ENCODE assay signal across 11 mouse cellular contexts in genomic region chr14:60732081-60732480, GRCm38 (mm10). TPM values are rescaled to one million over a fixed set of nuclear protein-coding genes. Genes with fewer than 3 reads are reported as not detected.
A peak's percentile ranks its signal among the peaks of the same experiment; 100 is the strongest.
DNase-seq lines count a peak whose midpoint lies in the region; ATAC-seq lines count a peak whose summit lies in the region.
"Had no signal": no experiment of that assay in that cellular context is flagged by ENCODE, and none has a peak within 500 bp of the region (broad histone marks: within the 10 kb centered on the region; RNA-seq: fewer than 3 reads in every experiment).

No protein-coding gene starts in this region.

- H3K36me3 ChIP-seq in intestine, embryonic 14.5 days (ENCODE audit: control insufficient read depth, insufficient read depth, low read length) = 0 out of 2 replicates have a peak, but pooled peaks cover 4% of the 10 kb centered on the region
- H3K36me3 ChIP-seq in intestine, embryonic 16.5 days (ENCODE audit: control insufficient read depth, insufficient read depth, low read length) = no peaks in the 10 kb centered on the region

- 0 out of 2 replicates have a peak overlapping the region, but pooled peaks have one; percentile 51 for H3K27ac ChIP-seq in intestine, embryonic 14.5 days (ENCODE audit: low read depth)
- H3K27ac ChIP-seq in intestine, embryonic 16.5 days (ENCODE audit: low read length) = no peak overlapping the region

- H3K4me1 ChIP-seq in intestine, embryonic 14.5 days (replicated peaks; ENCODE audit: control insufficient read depth, insufficient read depth, low read length) = peaks cover 49% of the 10 kb centered on the region
- H3K4me1 ChIP-seq in intestine, embryonic 16.5 days (ENCODE audit: control insufficient read depth, insufficient read depth, low read length) = peaks cover 39% of the 10 kb centered on the region

- no peak for DNase-seq in intestine, embryonic 14.5 days (ENCODE audit: low spot score)
- DNase-seq in CD4-positive, CD25-positive, alpha-beta regulatory T cell, adult 2 months (ENCODE audit: low read depth, low spot score) = peak; percentile 75
- peak; percentile 79 for DNase-seq in T-cell, adult 2 months (ENCODE audit: low spot score)
- peak; percentile 55 to 67 for DNase-seq in natural killer cell, adult 2 months (ENCODE audit: low spot score in 2 of 2)
- no peak for DNase-seq in right cerebral cortex, postnatal 10 days (ENCODE audit: low spot score in 2 of 2)
- DNase-seq in frontal cortex, postnatal 14 days (ENCODE audit: low spot score in 2 of 2) = no peak
- DNase-seq: cerebellum, postnatal 36 days; kidney, adult 18-20 months had no signal

- WGBS in intestine, embryonic 14.5 days = 33% methylated on average over 6 of the region's 6 CpGs
- WGBS in intestine, embryonic 16.5 days = 49% methylated on average over 6 of the region's 6 CpGs

- H3K9me3 ChIP-seq in intestine, embryonic 14.5 days (ENCODE audit: control insufficient read depth, low read length) = no peaks in the 10 kb centered on the region
- H3K9me3 ChIP-seq in intestine, embryonic 16.5 days (ENCODE audit: control insufficient read depth, low read length) = no peaks in the 10 kb centered on the region
- H3K9me3 ChIP-seq: liver, embryonic 15.5 days had no signal

- H3K4me2 ChIP-seq in intestine, embryonic 14.5 days (ENCODE audit: low read length) = no peak overlapping the region; the same call in 1 of the 2 replicates
- H3K4me2 ChIP-seq in intestine, embryonic 16.5 days (ENCODE audit: low read depth, low read length) = no peak overlapping the region

- no peaks in the 10 kb centered on the region for H3K27me3 ChIP-seq in intestine, embryonic 14.5 days (replicated peaks; ENCODE audit: control insufficient read depth, insufficient read depth, low read length)
- no peaks in the 10 kb centered on the region for H3K27me3 ChIP-seq in intestine, embryonic 16.5 days (replicated peaks; ENCODE audit: control insufficient read depth, insufficient read depth, low read length)
- H3K27me3 ChIP-seq: liver, embryonic 15.5 days had no signal

- no peak overlapping the region for H3K9ac ChIP-seq in intestine, embryonic 14.5 days (ENCODE audit: low read length)
- H3K9ac ChIP-seq in intestine, embryonic 16.5 days (ENCODE audit: low read depth, low read length) = no peak overlapping the region

- no peak for ATAC-seq in intestine, embryonic 14.5 days (replicated peaks; ENCODE audit: low FRiP score, low TSS enrichment, low read depth)
- no peak for ATAC-seq in intestine, embryonic 16.5 days

- no peak overlapping the region for H3K4me3 ChIP-seq in intestine, embryonic 14.5 days (ENCODE audit: low read depth, low read length)
- no peak overlapping the region for H3K4me3 ChIP-seq in intestine, embryonic 16.5 days (ENCODE audit: low read length)

RNA-seq across cellular contexts. Expression of gene C1qtnf9, which starts 35.9 kb away (rescaled TPM):
- polyA plus RNA-seq in intestine, embryonic 14.5 days (2014; fragmentation: Nextera tagmentation; extraction: Ambion mirVana) = 0.12 and 0.15 TPM in 2 replicates
- 1.7 TPM in 2 replicates for polyA plus RNA-seq in intestine, embryonic 16.5 days (2015; fragmentation: Nextera tagmentation; extraction: Ambion mirVana)
- polyA plus RNA-seq: hindbrain, embryonic 11.5 days had no signal

RNA-seq across cellular contexts. Expression of gene Mipep, which starts 52.3 kb away (rescaled TPM):
- polyA plus RNA-seq in intestine, embryonic 14.5 days (2014; fragmentation: Nextera tagmentation; extraction: Ambion mirVana) = 21.0 and 21.2 TPM in 2 replicates
- polyA plus RNA-seq in intestine, embryonic 16.5 days (2015; fragmentation: Nextera tagmentation; extraction: Ambion mirVana) = 20.0 and 21.2 TPM in 2 replicates

Comparison
In these comparisons a context has a peak if more than half of its experiments do, and no peak if none do; other contexts are left out.
1. DNase-seq: peak in CD4-positive, CD25-positive, alpha-beta regulatory T cell, adult 2 months (single experiment), T-cell, adult 2 months (single experiment) and natural killer cell, adult 2 months (2 of 2); none in intestine, embryonic 14.5 days (single experiment), right cerebral cortex, postnatal 10 days (0 of 2) and frontal cortex, postnatal 14 days (0 of 2).